Mouse (Mus musculus) heart, postnatal 10 days (tissue): ENCODE measurements around the gene Ankrd55. TPM values are rescaled to one million over a fixed set of nuclear protein-coding genes. Genes with fewer than 3 reads are reported as not detected.

Experiments
- DNase-seq, 2 experiments: peaks; one replicate each; pipeline ENCODE4 v3.0.0; 2021
- intact Hi-C: fragments of 180-260 bp; cut with DNase I; formaldehyde crosslinking; loops from one replicate; pipeline ENCODE4 v1.15.1; 2025
- total RNA-seq, 2 experiments: library from RNA; stranded (reverse); gene quantifications; 2 replicates each; pipeline ENCODE4 v1.2.3; 2021

Ankrd55 gene
- total RNA-seq, 2 experiments from 2014 or later, result 0.14 to 0.20 TPM

DNA sequence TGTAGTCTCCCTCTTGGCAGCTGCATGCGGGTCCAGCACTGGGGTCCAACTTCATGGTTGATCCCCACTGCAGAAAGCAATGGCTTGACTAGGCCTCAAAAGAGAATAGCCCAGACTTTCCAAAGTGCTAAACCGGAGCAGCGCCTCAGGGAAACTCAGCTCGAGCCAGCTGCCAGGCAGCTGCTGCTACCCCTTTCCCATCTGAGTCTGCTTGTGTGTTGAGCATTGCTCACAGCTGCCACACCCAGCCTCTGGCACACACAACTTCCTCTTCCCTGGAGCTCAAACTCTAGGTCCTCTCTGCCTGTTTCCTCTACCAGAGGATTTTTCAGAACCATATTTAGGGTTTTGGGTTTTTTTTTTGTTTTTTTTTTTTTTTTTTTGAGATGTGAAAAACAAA lies 77.5 kb downstream of the Ankrd55 start:
- DNase-seq, result peak; percentile 49 to 66
- intact Hi-C loops, result no loop called here

DNA sequence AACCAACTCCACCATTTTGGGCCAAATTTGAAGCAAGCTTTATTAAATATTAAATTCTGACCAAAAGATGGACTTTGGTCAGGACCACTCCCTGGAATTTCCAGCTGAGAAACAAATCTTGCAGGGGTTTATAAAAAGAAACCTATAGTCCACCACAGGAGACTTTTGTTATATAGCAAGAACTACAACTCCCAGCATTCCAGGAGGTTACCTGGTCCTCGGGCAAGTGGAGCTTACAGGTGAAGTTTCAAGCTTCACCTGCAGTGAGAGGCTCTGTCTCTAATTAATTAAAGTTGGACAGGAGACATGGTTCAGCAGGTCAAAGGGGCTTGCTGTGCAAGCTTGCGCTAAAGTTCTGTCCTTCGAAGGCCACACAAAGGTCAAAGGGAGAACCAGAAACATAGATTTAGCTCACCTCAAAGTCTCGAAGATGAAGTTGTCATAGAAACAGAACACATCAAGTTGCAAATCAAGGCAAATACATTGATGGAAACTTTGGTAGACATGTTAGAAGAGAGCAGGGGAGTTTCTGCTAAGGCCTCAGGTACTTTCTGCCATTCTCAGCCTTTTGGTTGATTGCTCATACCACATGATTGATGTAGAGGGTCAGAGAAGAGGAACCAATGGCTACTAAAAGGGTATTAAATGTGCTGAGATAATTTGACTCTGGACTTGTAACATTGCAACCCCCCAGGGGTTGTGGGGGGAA lies 78.2 kb downstream of the Ankrd55 start:
- no peak for DNase-seq
- intact Hi-C loops, result no loop called here

DNA sequence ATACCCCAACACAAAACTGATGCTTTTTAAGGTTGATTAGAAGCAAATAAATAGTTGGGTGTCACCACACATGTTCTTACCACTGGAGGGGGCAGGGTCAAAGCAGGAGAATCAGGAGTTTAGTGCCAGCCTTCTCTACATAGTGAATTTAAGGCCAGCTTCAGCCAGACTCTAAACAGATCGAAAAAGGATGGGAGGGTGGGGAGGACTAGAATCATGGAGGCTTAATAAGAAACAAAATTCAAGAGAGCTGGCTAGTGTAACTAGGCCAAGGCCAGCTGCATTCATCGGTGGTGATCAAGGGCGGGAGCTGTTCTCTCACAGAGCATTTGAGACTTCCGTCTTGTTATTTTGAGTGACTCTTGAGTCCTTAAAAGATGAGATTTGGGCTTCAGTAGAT lies 83.5 kb downstream of the Ankrd55 start:
- no peak for DNase-seq
- intact Hi-C loops, result no loop called here

DNA sequence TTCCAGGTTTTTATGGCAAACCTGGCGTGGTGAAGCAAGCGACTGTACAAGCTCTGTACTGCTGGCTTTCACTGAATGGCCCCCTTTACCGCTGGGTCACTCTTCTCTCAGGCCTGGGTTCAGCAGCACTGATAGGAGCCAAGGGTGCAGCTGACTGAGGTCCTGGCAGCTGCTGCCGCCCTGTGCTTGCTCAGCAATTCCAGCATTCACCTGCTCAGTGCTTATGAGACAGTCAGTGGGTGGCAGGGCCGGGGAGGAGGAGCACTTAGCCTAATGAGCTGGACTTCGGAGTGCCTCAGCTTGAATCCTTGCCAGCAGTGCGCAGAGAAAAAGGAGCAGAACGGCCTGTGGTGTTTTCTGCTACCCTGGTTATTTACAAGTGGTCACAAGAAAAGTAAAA lies 87.5 kb downstream of the Ankrd55 start:
- DNase-seq, result peak; percentile 31 to 44
- intact Hi-C loops, result no loop called here

DNA sequence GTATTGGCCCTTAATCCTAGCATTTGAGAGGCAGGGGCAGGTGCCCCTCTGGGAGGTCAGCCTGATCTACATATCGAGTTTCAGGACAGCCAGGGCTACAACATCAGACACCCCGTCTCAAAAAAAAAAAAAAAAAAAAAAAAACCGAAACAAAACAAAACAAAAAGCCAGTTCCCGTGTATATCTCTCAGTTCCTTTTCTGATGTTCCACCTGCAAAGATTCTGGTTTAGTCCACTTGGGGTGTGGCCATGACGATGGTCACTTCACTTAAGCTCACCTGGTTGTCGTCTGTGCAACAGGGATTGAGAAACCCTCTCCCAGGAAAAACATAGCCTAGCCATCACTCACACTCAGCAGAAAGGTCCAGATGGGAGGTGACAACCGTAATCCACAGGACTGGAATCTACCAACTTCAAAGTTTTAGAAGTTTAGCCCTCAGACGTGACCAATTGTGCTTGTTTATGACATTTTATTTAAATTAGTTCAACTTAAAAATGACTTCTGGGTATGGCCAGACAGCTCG lies 90.6 kb downstream of the Ankrd55 start:
- intact Hi-C loops, result no loop called here
- DNase-seq, result no peak

DNA sequence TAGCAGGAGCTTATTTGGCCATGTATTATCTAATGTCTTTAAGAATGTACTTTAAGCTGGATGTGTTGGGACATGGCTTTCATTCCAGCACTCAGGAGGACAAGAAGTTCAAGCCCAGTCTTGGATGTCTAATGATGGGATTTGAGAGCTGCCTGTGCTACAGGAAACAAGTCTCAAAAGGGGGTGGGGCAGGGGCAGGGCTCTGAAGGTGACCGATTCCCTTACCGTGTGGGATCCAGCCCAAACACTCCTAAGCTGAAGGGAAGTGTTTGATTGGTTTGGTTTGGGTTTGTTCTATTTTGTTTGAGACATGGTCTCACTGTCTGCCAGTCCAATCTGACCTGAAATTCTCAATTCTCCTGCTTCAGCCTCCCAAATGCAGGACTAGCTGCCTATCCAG lies 93.2 kb downstream of the Ankrd55 start:
- intact Hi-C loops, result no loop called here
- no peak for DNase-seq

DNA sequence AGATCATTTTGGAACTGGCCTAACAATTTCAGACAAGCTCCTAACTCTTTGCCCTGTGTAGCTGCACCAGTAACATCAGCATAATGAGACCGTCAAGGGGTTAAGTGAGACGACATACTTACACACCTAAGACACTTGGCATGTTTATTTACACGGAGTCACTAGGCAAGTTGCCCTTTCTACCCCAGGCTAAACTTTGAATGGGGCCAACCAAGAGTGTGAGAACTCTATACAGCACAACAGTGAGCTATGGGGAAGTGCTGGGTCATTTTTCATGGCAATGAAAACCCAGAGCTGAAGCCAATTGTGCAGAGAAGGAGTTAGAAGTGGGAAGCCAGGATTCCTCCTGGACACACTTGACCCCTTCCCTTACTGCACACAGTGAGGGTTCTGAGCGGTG lies 94.2 kb downstream of the Ankrd55 start:
- peak; percentile 19 to 27 for DNase-seq
- intact Hi-C loops, result no loop called here

DNA sequence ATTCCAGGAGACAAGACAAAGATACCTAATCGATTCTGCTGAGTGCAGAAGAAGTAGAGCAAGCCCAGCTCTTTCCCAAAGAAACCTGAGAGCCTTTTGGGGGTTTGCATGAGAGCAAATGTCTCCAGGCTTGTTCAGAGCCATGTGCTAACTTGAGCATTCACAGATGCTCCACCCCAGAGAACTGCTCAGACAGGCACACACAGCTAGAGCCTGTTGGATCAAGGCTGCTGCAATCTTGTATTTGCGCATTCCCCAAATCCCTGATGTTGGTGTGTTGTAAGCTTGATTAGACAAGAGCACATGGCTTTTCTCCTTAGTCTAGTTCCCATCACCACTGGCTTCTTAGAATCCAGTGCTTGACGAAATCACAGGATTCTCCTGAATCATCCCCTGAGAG lies 94.7 kb downstream of the Ankrd55 start:
- intact Hi-C loops, result no loop called here
- DNase-seq, result peak; percentile 43 to 48

DNA sequence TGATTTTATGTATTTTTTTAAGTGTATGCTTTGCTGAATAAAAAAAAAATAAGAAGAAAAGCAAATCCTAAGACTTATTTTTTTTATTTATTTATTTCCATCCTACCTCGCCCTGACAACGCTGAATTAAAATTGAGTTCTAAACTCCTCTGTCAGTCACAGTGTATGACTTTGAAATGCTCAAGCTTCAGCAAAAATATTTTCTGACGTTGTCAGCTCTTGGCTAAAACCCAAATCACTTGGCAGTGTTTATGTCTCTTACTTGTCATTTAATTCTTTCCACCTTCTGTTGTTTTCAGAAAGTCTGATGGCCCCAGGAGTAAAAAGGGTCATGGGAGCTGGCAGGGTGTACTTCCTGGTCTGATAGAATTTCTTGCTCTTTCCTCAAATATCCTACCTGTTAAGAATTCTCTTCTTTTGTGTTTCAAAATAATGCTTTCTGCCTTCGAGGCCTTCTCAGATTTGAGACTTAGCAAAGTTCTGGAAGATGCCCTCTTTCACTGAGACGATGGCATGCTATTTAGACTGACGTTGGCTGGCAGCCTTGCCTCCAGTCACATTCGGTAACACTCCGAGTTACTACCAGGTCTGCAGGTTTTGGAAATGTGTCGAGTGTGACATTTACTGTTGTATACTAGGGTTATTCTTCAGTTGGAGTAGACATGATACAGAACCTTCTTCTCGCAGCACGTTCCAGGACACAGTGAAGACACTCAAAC lies 95.8 kb downstream of the Ankrd55 start:
- intact Hi-C loops, result no loop called here
- peak; percentile 40 to 46 for DNase-seq

DNA sequence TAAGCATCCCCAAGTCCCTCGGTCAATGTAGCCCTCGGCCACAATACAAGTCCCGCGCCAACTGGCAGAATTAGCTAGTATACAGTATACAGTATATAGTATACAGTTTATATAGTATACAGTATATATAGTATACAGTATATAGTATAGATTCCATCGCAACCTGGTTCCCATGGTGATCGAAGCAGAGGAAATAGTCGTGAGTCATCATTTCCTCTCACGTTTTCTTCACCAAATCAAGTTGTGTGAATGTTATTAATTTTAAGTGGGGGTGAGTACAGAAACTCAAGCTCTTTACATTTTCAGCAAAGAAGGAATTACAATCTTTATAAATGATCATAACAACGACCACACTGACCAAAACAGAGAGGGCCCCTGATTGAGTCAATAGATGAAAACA lies 96.8 kb downstream of the Ankrd55 start:
- intact Hi-C loops, result no loop called here

DNA sequence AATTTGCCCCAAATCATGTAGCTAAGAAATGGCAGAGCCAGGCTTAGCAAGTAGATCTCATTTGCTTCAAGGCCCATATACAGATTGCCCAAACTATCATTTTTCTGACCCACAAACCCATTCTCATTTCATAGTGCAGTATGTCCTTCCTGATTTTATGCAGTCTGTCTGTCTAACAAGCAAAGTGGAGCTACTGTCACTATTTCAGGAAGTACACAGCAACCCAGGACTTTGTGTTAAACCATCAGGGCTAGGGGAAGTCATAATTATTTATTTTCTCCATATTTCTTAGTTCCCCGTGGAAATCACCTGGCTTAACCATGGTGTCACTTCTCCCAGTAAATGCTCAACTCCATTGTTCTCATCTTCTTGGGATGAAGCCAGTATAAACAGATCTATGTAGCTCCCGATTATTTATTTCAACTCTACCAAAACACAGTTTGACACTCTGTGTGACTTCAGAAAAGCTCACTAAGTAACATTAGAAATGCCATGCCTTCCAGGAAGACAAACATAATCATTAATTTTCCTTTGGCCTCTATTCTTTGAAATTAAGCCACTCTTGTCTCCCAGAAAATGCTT lies 98.3 kb downstream of the Ankrd55 start:
- intact Hi-C loops, result no loop called here
- DNase-seq, result no peak

More for the DNA sequence above, 96.8 kb downstream of the Ankrd55 start:
- DNase-seq, result no peak

DNA sequence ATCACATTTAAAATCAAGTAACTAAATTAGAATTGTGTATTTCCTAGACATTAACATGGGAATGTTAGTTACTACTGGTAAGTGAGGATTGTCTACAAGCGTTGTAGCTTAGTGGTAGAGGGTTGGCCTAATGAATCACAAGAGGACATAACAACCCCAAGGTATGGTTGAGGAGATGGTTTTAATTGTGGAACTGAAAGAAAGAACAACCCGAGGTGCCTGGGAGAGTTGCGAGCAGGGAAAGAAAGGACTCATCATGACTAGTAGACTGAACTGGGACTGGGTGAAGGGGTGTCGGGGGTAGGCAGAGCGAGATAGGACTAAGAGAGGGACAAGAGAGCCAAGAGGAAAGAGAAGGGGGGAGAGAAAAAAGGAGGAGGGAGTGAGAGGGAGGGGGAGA lies 99.0 kb downstream of the Ankrd55 start:
- no peak for DNase-seq
- intact Hi-C loops, result no loop called here

DNA sequence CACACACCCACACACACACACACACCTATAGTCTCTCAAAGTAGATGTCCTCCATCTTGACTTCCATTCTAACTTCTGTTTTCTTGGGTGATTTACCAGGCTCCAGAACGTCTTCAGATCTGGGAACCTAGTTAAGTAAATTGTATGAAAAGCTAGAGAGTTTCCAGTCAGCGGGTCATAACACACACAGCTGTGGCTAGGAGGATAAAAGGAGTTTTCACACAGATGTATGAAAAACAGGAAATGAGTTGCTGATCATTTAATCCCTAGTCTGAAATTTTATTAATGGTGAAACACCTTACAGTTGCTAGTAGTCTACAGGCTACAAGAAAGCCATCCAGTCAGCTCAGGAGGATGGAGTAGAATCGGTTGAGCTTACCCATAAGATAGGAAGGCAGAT lies 99.9 kb downstream of the Ankrd55 start:
- intact Hi-C loops, result no loop called here
- no peak for DNase-seq

DNA sequence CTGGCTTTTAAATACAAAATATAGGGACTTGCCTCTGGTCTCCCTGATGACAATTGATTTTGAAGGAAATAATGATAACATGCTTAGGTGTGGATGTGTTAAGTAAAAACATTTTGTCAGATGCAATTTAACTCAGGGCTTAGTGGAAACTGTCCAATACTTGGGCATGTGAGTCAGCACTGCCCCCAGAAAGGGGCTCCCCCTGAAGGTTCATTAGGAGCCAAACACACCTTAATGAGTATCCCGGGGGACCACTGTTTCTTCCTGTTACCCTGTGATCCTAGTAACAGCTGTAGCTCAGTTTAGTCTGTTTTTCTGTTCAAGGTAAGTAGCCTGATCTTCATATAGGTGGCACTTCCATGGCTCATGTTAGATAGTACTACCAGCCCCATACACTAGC lies 102.0 kb downstream of the Ankrd55 start:
- no peak for DNase-seq
- intact Hi-C loops, result no loop called here

DNA sequence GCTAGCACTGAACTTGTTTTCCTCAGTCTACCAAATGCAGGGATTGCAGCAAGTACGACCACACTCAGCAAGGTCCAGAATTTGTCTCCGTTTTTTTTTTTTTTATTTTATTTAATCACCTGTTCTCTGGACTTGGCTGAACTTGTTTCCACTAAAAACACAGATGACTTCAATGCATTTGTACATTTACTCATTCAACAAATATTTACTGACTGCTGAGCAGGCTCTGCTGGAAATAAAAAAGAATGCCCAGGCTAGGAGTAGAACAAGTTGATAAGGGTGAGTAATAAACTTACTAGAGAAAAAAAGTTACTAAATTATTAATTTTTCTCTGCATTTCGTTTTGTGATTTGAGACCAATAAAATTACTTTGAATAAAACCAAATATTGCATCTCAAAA lies 103.1 kb downstream of the Ankrd55 start:
- intact Hi-C loops, result no loop called here
- no peak for DNase-seq

DNA sequence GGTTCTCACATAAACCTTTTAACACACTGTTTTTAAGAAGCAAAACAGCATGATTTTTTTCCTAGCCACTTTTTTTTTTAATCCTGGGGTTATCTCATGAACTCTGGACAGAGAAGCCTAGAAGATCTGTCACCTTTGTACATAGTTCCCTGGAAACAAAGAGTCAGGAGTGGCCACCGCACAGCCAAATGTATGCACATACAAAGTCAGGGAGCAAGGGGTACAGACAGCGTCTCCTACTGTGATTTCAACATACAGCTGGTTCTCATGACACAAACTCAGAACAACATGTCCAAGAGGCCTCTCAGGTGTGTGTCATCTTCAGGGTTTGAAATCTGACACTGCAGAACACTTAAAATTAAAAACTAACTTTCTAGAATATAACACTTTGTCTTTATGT lies 105.1 kb downstream of the Ankrd55 start:
- intact Hi-C loops, result no loop called here
- no peak for DNase-seq

DNA sequence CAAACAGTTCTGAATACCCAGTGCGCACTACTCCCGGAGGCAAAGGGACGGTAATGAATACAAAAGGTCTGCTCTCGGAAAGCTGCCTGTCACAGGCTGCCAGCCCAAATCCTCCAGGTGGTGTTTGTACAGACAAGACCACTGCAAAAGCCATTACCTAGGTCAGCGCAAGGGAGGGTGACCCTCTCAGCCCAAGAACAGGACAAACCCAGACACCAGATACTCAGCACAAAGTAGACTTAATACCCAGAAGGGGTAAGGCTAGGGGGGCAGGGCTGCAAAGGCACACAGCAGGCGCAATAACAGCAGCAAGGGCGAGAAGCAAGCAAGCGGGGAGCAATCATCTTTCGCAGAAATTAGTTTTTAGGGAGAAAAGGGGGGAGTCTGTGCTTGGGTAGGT lies 106.0 kb downstream of the Ankrd55 start:
- intact Hi-C loops, result no loop called here

DNA sequence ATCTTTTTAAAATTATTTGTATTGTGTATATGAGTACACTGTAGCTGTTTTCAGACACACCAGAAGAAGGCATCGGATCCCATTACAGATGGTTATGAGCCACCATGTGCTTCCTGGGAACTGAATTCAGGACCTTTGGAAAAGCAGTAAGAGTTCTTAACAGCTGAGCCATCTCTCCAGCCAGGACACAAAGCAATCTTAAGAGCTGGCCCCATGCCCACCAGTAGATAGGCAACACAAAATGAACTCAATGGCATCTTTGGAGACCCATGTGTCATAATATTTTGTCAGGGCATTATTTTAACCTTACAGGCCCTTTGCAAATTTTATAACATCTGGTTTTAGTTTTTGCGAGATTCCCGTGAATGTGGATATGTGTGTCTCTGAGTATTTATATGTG lies 116.5 kb downstream of the Ankrd55 start:
- DNase-seq, result peak; percentile 25 to 44

More for the DNA sequence above, 106.0 kb downstream of the Ankrd55 start:
- DNase-seq, result no peak

DNA sequence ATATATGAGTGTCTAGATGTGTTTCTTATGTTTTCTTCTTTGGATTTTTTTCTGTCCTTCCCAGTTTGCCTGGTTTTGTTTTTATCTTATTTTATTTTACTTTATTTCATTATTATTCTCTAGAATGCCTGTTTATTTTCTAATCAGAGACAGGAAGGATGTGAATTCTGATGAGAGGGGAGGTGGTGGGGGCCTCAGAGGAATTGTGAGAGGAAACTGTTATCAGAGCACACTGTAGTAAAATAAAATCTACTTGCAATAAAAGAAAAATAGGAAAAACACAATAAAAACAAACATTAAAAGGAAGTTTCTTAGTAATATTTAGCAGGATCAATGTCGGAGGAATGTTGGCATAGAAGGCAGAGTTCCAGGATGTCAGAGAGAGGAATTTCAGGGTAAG lies 116.9 kb downstream of the Ankrd55 start:
- intact Hi-C loops, result no loop called here
- peak in 1 of 2 experiments; percentile 22 for DNase-seq

More for the DNA sequence above, 116.5 kb downstream of the Ankrd55 start:
- intact Hi-C loops, result no loop called here

DNA sequence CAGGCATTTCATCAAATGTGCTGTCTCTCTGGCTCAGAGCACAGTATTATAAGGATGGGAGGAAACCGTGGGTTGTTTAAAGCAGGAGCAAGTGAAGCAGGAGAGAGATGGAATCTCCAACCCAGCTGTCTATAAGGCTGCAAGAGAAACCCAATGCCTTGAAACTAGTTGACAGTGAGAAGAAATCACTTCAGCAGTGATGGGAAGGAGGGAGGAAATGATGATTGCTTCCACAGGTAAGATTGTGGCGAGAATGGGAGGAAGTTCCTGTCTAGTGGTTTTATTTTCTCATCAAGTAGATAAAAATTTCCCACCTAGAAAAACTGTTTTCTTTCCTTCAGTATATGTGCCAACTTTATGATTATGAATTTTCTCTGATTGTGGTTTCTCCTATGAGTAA lies 118.4 kb downstream of the Ankrd55 start:
- no peak for DNase-seq
- intact Hi-C loops, result no loop called here

DNA sequence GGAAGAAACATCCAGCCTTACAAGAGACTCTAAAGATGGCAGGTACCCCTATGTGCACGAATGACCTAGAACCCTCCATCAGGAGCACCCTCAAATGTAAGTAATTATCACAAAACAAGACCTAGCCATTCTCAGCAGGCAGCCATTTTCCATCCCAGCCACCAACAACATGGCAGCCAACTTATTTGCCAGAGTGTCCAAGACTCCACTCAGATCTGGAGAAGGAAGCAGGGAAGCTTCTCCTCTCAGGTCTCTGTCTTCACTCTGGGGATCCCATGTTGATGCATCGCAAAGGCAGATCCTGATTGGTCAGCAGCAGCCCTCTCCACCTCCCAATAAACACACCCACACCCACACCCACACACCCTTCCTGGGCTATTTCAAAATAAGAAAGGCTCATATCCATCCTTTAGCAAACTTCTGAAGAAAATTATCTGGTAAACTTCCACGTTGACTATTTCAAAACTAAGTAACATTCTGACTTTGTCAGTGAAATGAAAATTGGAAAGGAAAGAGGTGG lies 119.0 kb downstream of the Ankrd55 start:
- intact Hi-C loops, result no loop called here
- DNase-seq, result no peak
